Mouse (Mus musculus): ENCODE data around the gene Gse1.

GRCm38 (mm10) chr8:120568164-120568798, 340.0 kb downstream of the Gse1 start:
- TF ChIP-seq POLR2A (IDR thresholded peaks at IDR 0.05; ENCODE audit: borderline replicate concordance, extremely low read depth, insufficient read depth, insufficient read length, poor library complexity, severe bottlenecking), result no peak
- no peak for TF ChIP-seq CTCF (IDR thresholded peaks at IDR 0.05; ENCODE audit: borderline replicate concordance, extremely low read depth, insufficient read depth, insufficient read length)

All from brain, embryonic 14.5 days (tissue).